Mouse (Mus musculus): Measurements from ENCODE around the gene Gm34653. TPM values are rescaled to one million over a fixed set of nuclear protein-coding genes. Genes with fewer than 3 reads are reported as not detected.

The Gm34653 gene
- not detected for polyA plus RNA-seq (2017; shearing (Covaris generic))

GRCm38 (mm10) chr2:34832766-34833457, at the start of gene Gm34653:
Gene Gm34653, plus strand, starts transcription at chr2:34833007.

GRCm38 (mm10) chr2:34799357-34800256, 33.2 kb upstream of the Gm34653 start, which contains the start of gene Rabepk:
Gene Rabepk, minus strand, starts transcription at chr2:34799912.

GRCm38 (mm10) chr2:34825827-34826459, 6.9 kb upstream of the Gm34653 start, which contains the start of gene Fbxw2:
Gene Fbxw2, minus strand, starts transcription at chr2:34826311.

GRCm38 (mm10) chr2:34874271-34874670, 41.5 kb downstream of the Gm34653 start, which contains the start of gene Cutal:
Gene Cutal, plus strand, starts transcription at chr2:34874396.

GRCm38 (mm10) chr2:34874816-34875345, 42.1 kb downstream of the Gm34653 start, which contains the start of gene Psmd5:
Gene Psmd5, minus strand, starts transcription at chr2:34874968.

Other genes with a start within 250 kb of the Gm34653 start
- 115 TPM for gene Gapvd1, start 77.8 kb upstream of the Gm34653 start, polyA plus RNA-seq (2017; shearing (Covaris generic))
- 647 TPM for gene Hspa5, start 61.0 kb upstream of the Gm34653 start, polyA plus RNA-seq (2017; shearing (Covaris generic))
- 24.7 TPM for gene Rabepk, start 33.1 kb upstream of the Gm34653 start, polyA plus RNA-seq (2017; shearing (Covaris generic))
- gene Fbxw2, start 6.7 kb upstream of the Gm34653 start, polyA plus RNA-seq (2017; shearing (Covaris generic)), result 178 TPM
- gene Cutal, start 41.4 kb downstream of the Gm34653 start, polyA plus RNA-seq (2017; shearing (Covaris generic)), result not detected
- 52.8 TPM for gene Psmd5, start 42.0 kb downstream of the Gm34653 start, polyA plus RNA-seq (2017; shearing (Covaris generic))
- gene Phf19, start 81.0 kb downstream of the Gm34653 start, polyA plus RNA-seq (2017; shearing (Covaris generic)), result 0.71 TPM
- 374 TPM for gene Traf1, start 128.8 kb downstream of the Gm34653 start, polyA plus RNA-seq (2017; shearing (Covaris generic))
- not detected for gene Hc, start 228.4 kb downstream of the Gm34653 start, polyA plus RNA-seq (2017; shearing (Covaris generic))